Mouse (Mus musculus) left cerebral cortex, adult 8-10 months (tissue): ENCODE measurements around the gene Hnrnpf. TPM values are rescaled to one million over a fixed set of nuclear protein-coding genes. Genes with fewer than 3 reads are reported as not detected.

ENCODE experiments used
- microRNA-seq, 2 experiments: library from miRNA; unstranded; fragments of <30 nt; microRNA quantifications; one replicate each; pipeline ENCODE4 v1.2.0; 2022
- total RNA-seq, 4 experiments: library from RNA; stranded (reverse); gene quantifications; 2 replicates each; pipeline ENCODE4 v1.2.4; 2022

The Hnrnpf gene
- total RNA-seq, 4 experiments from 2014 or later: 125 to 143 (median 139) TPM

Small RNA genes lying within 50 kb of the gene (microRNA-seq; reads per million reads assigned to microRNA genes)
- gene Gm25535: 0 reads per million in 2 experiments

Other genes starting within 250 kb of the Hnrnpf start
- gene Zfp637, start 59.1 kb upstream of the Hnrnpf start, total RNA-seq: 10 to 100 TPM; 54.4 to 62.8 (median 57.6) TPM
- gene Zfp239, start 38.2 kb upstream of the Hnrnpf start, total RNA-seq: 10 to 100 TPM; 42.8 to 60.5 (median 48.2) TPM
- not detected for gene Fxyd4, start 37.4 kb downstream of the Hnrnpf start, total RNA-seq
- gene Rasgef1a, start 111.1 kb downstream of the Hnrnpf start, total RNA-seq: 100 to 1,000 TPM; 191 to 234 (median 206) TPM
- 10 to 100 TPM; 10.6 to 13.7 (median 11.5) TPM for gene Csgalnact2, start 238.8 kb downstream of the Hnrnpf start, total RNA-seq